Mouse (Mus musculus) limb, embryonic 12.5 days (tissue): ENCODE data around the gene Pold4. TPM values are rescaled to one million over a fixed set of nuclear protein-coding genes. Genes with fewer than 3 reads are reported as not detected.
"Not testable (repeated sequence)": the region's sequence is repeated elsewhere in the genome, so short reads cannot be mapped to it uniquely, and the experiment has no call there.

Experiments
- ATAC-seq: fragments of 200-750 bp; cut with Nextera tagmentation; 2 replicates; pipeline ENCODE4 v1.8.0; 2017; ENCODE audit warnings: low read depth, moderate TSS enrichment; ENCODE audit not compliant: insufficient number of reproducible peaks, insufficient read depth, low FRiP score, low TSS enrichment
- H3K27ac ChIP-seq: fragments of 300-500 bp; sonication (generic); 2 replicates; pipeline ENCODE4 v1.5.1; 2016; ENCODE audit warnings: mild to moderate bottlenecking, moderate library complexity
- H3K27me3 ChIP-seq: fragments of 300-500 bp; sonication (generic); 2 replicates; pipeline ENCODE4 v1.6.1; 2016; ENCODE audit warnings: mild to moderate bottlenecking, moderate library complexity
- H3K36me3 ChIP-seq: fragments of 300-500 bp; sonication (generic); 2 replicates; pipeline ENCODE4 v1.6.1; 2016; ENCODE audit warnings: mild to moderate bottlenecking, moderate library complexity
- H3K4me1 ChIP-seq: fragments of 300-500 bp; sonication (generic); replicated peaks from 2 replicates; pipeline ENCODE4 v1.6.1; 2016
- H3K4me2 ChIP-seq: fragments of 300-500 bp; sonication (generic); 2 replicates; pipeline ENCODE4 v1.6.1; 2016; ENCODE audit warnings: mild to moderate bottlenecking, moderate library complexity
- H3K4me3 ChIP-seq: fragments of 300-500 bp; sonication (generic); replicated peaks from 2 replicates; pipeline ENCODE4 v1.5.1; 2016; ENCODE audit warnings: mild to moderate bottlenecking
- H3K9ac ChIP-seq: fragments of 300-500 bp; sonication (generic); replicated peaks from 2 replicates; pipeline ENCODE4 v1.6.1; 2016; ENCODE audit warnings: mild to moderate bottlenecking, moderate library complexity
- H3K9me3 ChIP-seq: fragments of 300-500 bp; sonication (generic); 2 replicates; pipeline ENCODE4 v1.6.1; 2016; ENCODE audit warnings: mild to moderate bottlenecking, moderate library complexity
- WGBS: fragments of 180-500 bp; shearing (Covaris S2); methylation state at CpG from one replicate; pipeline ENCODE4 v1.1.7; 2016; 5-methylcytosine and 5-hydroxymethylcytosine counted together
- polyA plus RNA-seq: library from polyadenylated mRNA; unstranded; fragments of >200 nt; fragmentation: Nextera tagmentation; extraction: Ambion mirVana; gene quantifications from 2 replicates; pipeline ENCODE4 v1.2.1, GENCODE M21; 2016

Pold4 gene
- polyA plus RNA-seq, 1 experiment from 2014 or later, result 13.8 TPM

DNA sequence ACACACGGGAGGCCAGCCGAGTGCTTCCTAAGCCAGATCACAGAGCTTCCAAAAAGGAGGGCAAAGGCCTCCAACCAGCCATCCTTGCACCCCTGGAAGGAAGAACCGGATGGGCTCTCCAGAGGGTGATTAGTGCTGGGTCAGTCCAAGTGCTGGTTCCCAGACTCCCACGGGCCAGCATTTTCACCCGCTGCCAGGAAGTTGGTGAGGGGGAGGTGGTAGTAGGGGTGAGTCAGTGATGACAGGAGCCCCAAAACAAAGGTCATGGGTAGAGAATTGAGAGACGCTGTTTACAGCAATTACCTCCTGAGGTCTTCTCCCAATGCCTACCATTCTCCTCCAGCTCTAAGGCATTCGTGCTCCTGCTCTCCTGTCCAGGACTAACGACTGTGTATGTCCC, 1.3 kb upstream of the Pold4 start:
- no peak overlapping the region for H3K4me2 ChIP-seq
- no peaks in the 10 kb centered on the region for H3K36me3 ChIP-seq
- no peak overlapping the region for H3K27ac ChIP-seq
- H3K9ac ChIP-seq, result no peak overlapping the region
- 74% methylated on average over 8 of the region's 8 CpGs for WGBS
- no peak overlapping the region for H3K4me3 ChIP-seq
- H3K4me1 ChIP-seq, result peaks cover 19% of the 10 kb centered on the region
- H3K27me3 ChIP-seq, result peaks cover 24% of the 10 kb centered on the region
- no peak for ATAC-seq
- no peaks in the 10 kb centered on the region for H3K9me3 ChIP-seq

DNA sequence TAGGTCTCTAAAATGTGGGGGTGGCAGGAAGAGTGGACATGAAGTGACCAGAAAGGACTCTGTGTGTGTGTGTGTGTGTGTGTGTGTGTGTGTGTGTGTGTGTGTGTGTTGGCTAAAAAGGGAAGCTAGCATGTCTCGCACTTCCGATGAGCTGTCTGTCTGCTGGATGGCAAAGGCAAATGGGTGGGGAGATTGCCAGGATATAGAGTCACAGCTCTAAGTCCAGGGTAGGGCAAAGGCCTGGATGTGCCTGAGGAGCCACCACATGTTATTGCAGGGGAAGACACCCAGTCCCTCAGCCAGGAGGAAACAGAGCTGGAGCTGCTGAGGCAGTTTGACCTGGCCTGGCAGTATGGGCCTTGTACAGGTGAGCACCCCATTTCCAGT, 480 bp downstream of the Pold4 start:
- H3K27me3 ChIP-seq, result peaks cover 24% of the 10 kb centered on the region
- peak overlapping the region; percentile 61 for H3K4me3 ChIP-seq
- no peak for ATAC-seq
- H3K36me3 ChIP-seq, result no peaks in the 10 kb centered on the region
- peak overlapping the region; percentile 66; the same call in 1 of the 2 replicates for H3K27ac ChIP-seq
- H3K4me1 ChIP-seq, result peaks cover 26% of the 10 kb centered on the region
- H3K4me2 ChIP-seq, result peak overlapping the region; percentile 92
- no peaks in the 10 kb centered on the region for H3K9me3 ChIP-seq
- WGBS, result 73% methylated on average over 2 of the region's 2 CpGs
- H3K9ac ChIP-seq, result peak overlapping the region; percentile 71

DNA sequence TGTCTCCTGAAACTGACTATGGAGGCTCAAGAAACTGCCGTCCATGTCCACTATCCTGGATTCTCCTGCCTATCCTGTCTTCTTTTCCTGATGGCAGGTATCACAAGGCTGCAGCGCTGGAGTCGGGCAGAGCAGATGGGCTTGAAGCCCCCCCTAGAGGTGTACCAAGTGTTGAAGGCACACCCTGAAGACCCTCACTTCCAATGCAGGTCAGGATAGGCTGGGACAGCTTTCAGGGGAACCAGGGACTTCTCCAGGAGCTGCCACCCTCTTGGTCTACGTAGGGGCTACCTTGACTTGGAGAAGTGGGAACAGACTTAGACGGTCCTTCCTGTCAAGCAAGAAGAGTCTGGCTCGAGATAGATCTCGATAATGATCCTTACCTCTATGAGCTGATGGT, 952 bp downstream of the Pold4 start:
- peak overlapping the region; percentile 61; the same call in 1 of the 2 replicates for H3K4me3 ChIP-seq

DNA sequence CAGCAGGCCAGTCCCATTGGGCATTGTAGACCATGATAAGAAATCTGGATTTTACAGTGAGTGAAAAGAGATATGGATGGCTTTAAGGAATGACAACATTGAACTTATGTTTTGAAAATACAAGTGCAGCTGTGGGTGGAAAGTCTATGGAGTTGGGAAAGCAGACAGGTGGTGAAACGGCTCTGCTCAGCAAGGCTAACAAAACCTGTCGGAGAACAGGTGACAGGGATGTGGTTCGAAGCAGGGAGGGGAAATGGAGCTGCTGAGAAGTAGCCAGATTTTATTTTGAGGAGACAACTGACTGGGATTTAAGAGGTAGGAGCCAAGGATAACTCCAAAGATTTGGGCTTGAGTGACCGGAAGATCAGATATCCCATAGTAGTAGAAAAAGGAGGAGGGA, 2.8 kb downstream of the Pold4 start:
- peaks cover 21% of the 10 kb centered on the region for H3K4me1 ChIP-seq
- H3K36me3 ChIP-seq, result no peaks in the 10 kb centered on the region
- WGBS, result 70% methylated on average over 4 of the region's 4 CpGs
- peaks cover 12% of the 10 kb centered on the region for H3K27me3 ChIP-seq
- no peaks in the 10 kb centered on the region for H3K9me3 ChIP-seq
- H3K27ac ChIP-seq, result no peak overlapping the region
- no peak overlapping the region for H3K9ac ChIP-seq
- no peak overlapping the region for H3K4me2 ChIP-seq
- H3K4me3 ChIP-seq, result no peak overlapping the region
- no peak for ATAC-seq

More for the DNA sequence above, 952 bp downstream of the Pold4 start:
- Histone ChIP-seq H3K9ac (no peak overlapping the region), H3K4me2 (no peak overlapping the region), H3K36me3 (no peaks in the 10 kb centered on the region), H3K9me3 (no peaks in the 10 kb centered on the region), H3K4me1 (peaks cover 26% of the 10 kb centered on the region), H3K27me3 (peaks cover 21% of the 10 kb centered on the region), H3K27ac (no peak overlapping the region)
- WGBS, result 76% methylated on average over 7 of the region's 7 CpGs
- ATAC-seq, result no peak

DNA sequence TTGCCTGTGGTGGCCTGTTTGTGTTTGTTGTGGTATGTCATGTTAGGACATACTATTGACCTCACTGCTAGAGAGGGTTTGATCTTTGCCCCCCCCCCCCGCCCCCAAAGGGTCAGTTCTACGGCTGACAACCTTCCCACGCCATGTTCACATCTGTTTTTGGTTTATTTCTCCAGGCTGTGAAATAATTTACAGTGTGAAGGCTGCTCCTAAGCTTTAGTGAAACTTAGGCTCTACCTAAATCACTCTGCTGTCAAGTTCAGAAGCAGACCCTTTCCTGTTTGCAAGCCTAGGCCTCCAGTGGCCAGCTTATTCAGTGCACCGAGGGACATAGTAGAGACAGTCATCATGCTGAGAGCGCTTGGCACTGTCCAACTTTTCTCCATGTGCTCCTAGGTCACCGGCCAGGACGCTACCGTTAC, 8.6 kb downstream of the Pold4 start:
- Histone ChIP-seq H3K36me3 (no peaks in the 10 kb centered on the region), H3K4me3 (no peak overlapping the region), H3K4me1 (peaks cover 18% of the 10 kb centered on the region), H3K4me2 (no peak overlapping the region), H3K27ac (0 out of 2 replicates have a peak overlapping the region, but pooled peaks have one; percentile 29), H3K9me3 (no peaks in the 10 kb centered on the region), H3K9ac (no peak overlapping the region; the same call in 1 of the 2 replicates), H3K27me3 (0 out of 2 replicates have a peak, but pooled peaks cover 10% of the 10 kb centered on the region)
- 20% methylated on average over 8 of the region's 8 CpGs for WGBS
- no peak for ATAC-seq

DNA sequence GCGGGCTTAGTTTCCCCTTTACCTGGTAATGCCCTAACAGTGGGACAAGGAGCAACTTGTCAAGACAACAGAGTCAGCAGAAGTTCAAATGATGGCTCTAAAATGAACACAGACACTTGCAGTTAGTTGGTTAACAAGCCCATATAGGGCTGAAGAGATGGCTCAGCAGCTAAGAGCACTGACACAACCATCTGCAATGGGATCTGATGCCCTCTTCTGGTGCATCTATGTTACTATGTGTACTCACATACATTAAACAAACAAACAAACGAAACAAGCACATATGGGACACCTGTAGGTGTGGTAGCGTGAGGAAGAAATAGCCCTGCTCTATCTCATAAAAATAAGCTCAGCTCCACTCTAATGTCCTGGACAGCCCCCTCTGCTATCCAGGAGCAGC, 10.7 kb downstream of the Pold4 start:
- peaks cover 11% of the 10 kb centered on the region for H3K4me1 ChIP-seq
- no peak for ATAC-seq
- no peaks in the 10 kb centered on the region for H3K9me3 ChIP-seq
- H3K36me3 ChIP-seq, result no peaks in the 10 kb centered on the region
- H3K4me2 ChIP-seq, result no peak overlapping the region
- no peak overlapping the region for H3K27ac ChIP-seq
- WGBS, result 59% methylated on average over 3 of the region's 3 CpGs
- H3K9ac ChIP-seq, result no peak overlapping the region
- H3K27me3 ChIP-seq, result 0 out of 2 replicates have a peak, but pooled peaks cover 10% of the 10 kb centered on the region
- H3K4me3 ChIP-seq, result no peak overlapping the region

DNA sequence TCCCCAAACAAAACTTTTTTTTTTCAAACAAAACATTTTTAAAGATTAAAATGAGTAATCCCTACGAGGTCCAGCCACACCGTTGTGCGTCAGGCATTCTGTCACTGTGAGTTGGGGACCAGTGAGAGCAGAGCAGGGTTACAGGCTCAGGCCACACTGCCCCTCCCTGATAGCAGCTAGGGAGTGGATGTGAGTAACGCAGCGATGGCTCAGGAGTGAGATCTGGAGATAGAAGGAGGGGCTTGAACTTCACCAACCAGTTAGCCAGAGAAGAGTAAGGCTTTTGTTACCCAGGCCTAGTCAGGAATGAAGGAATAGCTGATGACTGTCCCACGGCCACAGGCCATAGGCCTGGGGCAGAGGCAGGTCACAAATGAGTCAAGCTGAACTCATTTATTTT, 13.1 kb downstream of the Pold4 start:
- Histone ChIP-seq H3K27me3 (0 out of 2 replicates have a peak, but pooled peaks cover 10% of the 10 kb centered on the region), H3K4me3 (no peak overlapping the region), H3K36me3 (no peaks in the 10 kb centered on the region), H3K4me1 (peaks cover 10% of the 10 kb centered on the region), H3K9ac (no peak overlapping the region), H3K27ac (no peak overlapping the region), H3K4me2 (no peak overlapping the region), H3K9me3 (no peaks in the 10 kb centered on the region)
- 84% methylated on average over 6 of the region's 6 CpGs for WGBS
- ATAC-seq, result no peak

DNA sequence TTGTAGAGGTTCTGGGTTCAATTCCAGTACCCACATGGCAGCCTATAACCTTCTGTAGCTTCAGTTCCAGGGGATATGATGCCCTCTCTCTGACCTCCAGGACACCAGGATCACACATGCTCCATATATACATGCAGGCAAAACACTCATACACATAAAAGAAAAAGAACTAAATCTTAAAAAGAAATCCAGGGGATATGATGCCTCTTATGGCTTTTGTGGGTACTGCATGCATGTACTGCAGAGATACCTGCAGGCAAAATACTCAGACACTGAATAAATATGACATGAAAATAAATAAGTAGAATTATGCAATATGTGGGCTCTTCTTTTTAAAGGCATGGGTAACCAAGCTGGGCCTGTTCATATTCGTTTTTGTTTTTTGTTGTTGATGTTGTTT, 15.3 kb downstream of the Pold4 start:
- Histone ChIP-seq H3K9ac (no peak overlapping the region), H3K27me3 (0 out of 2 replicates have a peak, but pooled peaks cover 7% of the 10 kb centered on the region), H3K4me2 (no peak overlapping the region), H3K4me3 (no peak overlapping the region), H3K4me1 (no peaks in the 10 kb centered on the region), H3K9me3 (no peaks in the 10 kb centered on the region), H3K36me3 (no peaks in the 10 kb centered on the region), H3K27ac (no peak overlapping the region)
- ATAC-seq, result no peak
- 45% methylated on average over 1 of the region's 1 CpGs for WGBS

DNA sequence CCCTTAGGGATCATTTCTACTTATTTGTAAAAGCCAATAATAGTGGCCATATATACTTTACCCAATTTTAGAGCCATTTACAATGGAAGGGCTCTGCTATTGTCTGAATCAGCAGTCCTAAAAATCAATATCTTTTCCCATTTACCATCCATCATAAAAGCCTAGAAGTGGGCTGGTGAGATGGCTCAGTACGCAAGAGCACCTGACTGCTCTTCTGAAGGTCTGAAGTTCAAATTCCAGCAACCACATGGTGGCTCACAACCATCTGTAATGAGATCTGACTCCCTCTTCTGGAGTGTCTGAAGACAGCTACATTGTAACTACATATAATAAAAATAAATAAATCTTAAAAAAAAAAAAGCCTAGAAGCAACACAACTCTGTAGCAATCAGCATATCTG, 17.0 kb downstream of the Pold4 start:
- WGBS, result 63% methylated on average over 1 of the region's 1 CpGs
- not testable (repeated sequence) for ATAC-seq, H3K4me3 ChIP-seq, H3K9me3 ChIP-seq, H3K36me3 ChIP-seq, H3K9ac ChIP-seq, H3K4me1 ChIP-seq, H3K27ac ChIP-seq, H3K27me3 ChIP-seq, H3K4me2 ChIP-seq

DNA sequence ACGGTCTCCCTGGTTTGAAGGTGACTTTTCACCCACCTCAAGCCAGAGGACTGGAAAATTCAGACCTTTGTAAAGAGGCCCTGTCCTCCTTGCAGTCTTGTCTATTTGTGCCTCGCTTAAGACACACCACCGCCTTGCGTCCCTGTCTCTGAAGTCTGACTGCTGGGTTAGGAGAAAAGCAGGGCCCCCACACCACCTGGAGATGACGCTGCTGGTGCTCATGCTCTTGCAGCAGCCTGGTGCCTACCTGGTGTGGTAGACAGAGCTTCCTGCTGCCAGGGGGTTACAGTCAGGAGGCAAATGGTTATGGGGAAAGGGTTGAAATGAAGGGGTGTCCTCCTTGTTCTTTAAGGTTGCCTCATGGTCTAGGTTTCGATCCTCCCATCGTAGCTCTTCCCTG, 22.5 kb downstream of the Pold4 start:
- Histone ChIP-seq H3K27me3 (no peaks in the 10 kb centered on the region), H3K27ac (no peak overlapping the region), H3K36me3 (no peaks in the 10 kb centered on the region), H3K4me3 (no peak overlapping the region), H3K4me2 (no peak overlapping the region), H3K9ac (no peak overlapping the region), H3K9me3 (peaks cover 3% of the 10 kb centered on the region; the same call in 1 of the 2 replicates), H3K4me1 (peaks cover 8% of the 10 kb centered on the region; the same call in 1 of the 2 replicates)
- no peak for ATAC-seq
- 87% methylated on average over 7 of the region's 7 CpGs for WGBS

DNA sequence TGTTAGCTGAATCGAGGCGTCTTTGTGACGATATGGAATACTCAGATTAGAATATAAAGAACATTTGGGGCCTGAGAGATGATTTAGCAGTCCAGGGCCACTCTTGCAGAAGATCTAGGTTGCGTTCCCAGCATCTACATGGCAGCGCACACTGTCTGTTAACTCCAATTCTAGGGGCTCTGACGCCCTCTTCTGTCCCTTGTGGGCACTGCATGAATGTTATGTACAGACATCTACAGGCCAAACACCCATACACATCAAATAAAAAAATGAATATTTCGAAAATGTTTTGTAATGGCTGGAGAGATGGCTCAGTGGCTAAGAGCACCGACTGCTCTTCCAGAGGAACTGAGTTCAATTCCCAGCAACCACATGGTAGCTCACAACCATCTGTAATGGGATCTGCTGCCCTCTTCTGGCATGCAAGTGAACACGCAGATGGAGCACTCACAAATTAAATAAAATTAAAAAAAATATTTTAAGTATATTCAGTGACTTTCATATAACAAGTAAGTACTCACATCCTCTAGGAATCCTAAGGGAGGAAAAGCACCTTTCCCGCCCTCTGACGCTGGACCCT, 24.0 kb downstream of the Pold4 start:
- ATAC-seq, result no peak
- Histone ChIP-seq H3K36me3 (no peaks in the 10 kb centered on the region), H3K27me3 (no peaks in the 10 kb centered on the region), H3K27ac (no peak overlapping the region), H3K4me2 (no peak overlapping the region), H3K9ac (no peak overlapping the region), H3K4me3 (no peak overlapping the region), H3K9me3 (peaks cover 3% of the 10 kb centered on the region; the same call in 1 of the 2 replicates), H3K4me1 (peaks cover 8% of the 10 kb centered on the region; the same call in 1 of the 2 replicates)
- 77% methylated on average over 11 of the region's 11 CpGs for WGBS
